Mouse (Mus musculus): ENCODE results near the gene Gm14308. TPM values are rescaled to one million over a fixed set of nuclear protein-coding genes. Genes with fewer than 3 reads are reported as not detected.
"Not testable (repeated sequence)": the region's sequence is repeated elsewhere in the genome, so short reads cannot be mapped to it uniquely, and the experiment has no call there.

The Gm14308 gene
- total RNA-seq (2015; ENCODE audit: low replicate concordance) (not detected in 2 replicates), total RNA-seq (2017; ENCODE audit: low replicate concordance) (not detected in 2 replicates)

GRCm38 (mm10) chr2:176636244-176636643 is at the start of gene Gm14308:
Gm14308 (minus strand) TSS chr2:176636344.
- not testable (repeated sequence) for ATAC-seq (replicated peaks; ENCODE audit: low FRiP score, poor library complexity, severe bottlenecking)

GRCm38 (mm10) chr2:176670222-176670621 is 34.1 kb upstream of the Gm14308 start, which contains the start of gene Zfp973:
Zfp973 (plus strand) TSS chr2:176670522.
- ATAC-seq (replicated peaks; ENCODE audit: low FRiP score, poor library complexity, severe bottlenecking), result not testable (repeated sequence)

Other genes starting within 250 kb of the Gm14308 start
- gene Gm14435, start 212.8 kb downstream of the Gm14308 start, total RNA-seq (2015; ENCODE audit: low replicate concordance), result not detected in 2 replicates
- not detected in 2 replicates for gene Gm14435, start 212.8 kb downstream of the Gm14308 start, total RNA-seq (2017; ENCODE audit: low replicate concordance)
- 6.7 TPM in 1 of 2 replicates, not detected in the other for gene Gm14434, start 149.6 kb downstream of the Gm14308 start, total RNA-seq (2015; ENCODE audit: low replicate concordance)
- 5.9 TPM in 1 of 2 replicates, not detected in the other for gene Gm14434, start 149.6 kb downstream of the Gm14308 start, total RNA-seq (2017; ENCODE audit: low replicate concordance)
- gene Zfp967, start 115.3 kb downstream of the Gm14308 start, total RNA-seq (2015; ENCODE audit: low replicate concordance), result 4.6 TPM in 1 of 2 replicates, not detected in the other
- gene Zfp967, start 115.3 kb downstream of the Gm14308 start, total RNA-seq (2017; ENCODE audit: low replicate concordance), result not detected in 2 replicates
- gene Zfp973, start 34.2 kb upstream of the Gm14308 start, total RNA-seq (2015; ENCODE audit: low replicate concordance), result 3.8 TPM in 1 of 2 replicates, not detected in the other
- gene Zfp973, start 34.2 kb upstream of the Gm14308 start, total RNA-seq (2017; ENCODE audit: low replicate concordance), result 0.38 and 2.4 TPM in 2 replicates
- gene Gm14305, start 72.0 kb upstream of the Gm14308 start, total RNA-seq (2015; ENCODE audit: low replicate concordance), result not detected in 2 replicates
- gene Gm14305, start 72.0 kb upstream of the Gm14308 start, total RNA-seq (2017; ENCODE audit: low replicate concordance), result 0.39 and 4.7 TPM in 2 replicates
- gene Gm14295, start 162.3 kb upstream of the Gm14308 start, total RNA-seq (2015; ENCODE audit: low replicate concordance), result 7.2 and 15.9 TPM in 2 replicates
- 0.51 TPM in 1 of 2 replicates, not detected in the other for gene Gm14295, start 162.3 kb upstream of the Gm14308 start, total RNA-seq (2017; ENCODE audit: low replicate concordance)
- not detected in 2 replicates for gene Gm14408, start 194.8 kb upstream of the Gm14308 start, total RNA-seq (2015; ENCODE audit: low replicate concordance)
- not detected in 2 replicates for gene Gm14408, start 194.8 kb upstream of the Gm14308 start, total RNA-seq (2017; ENCODE audit: low replicate concordance)